Mouse (Mus musculus) gastrocnemius, adult 8-10 months (tissue): Measurements from ENCODE around the gene Acaca. TPM values are rescaled to one million over a fixed set of nuclear protein-coding genes. Genes with fewer than 3 reads are reported as not detected.

Source experiments
- DNase-seq, 2 experiments: peaks; one replicate each; pipeline ENCODE4 v3.0.0; 2022; ENCODE audit warnings: low spot score in 2 of 2
- total RNA-seq, 4 experiments: library from RNA; stranded (reverse); gene quantifications; 2 replicates each; pipeline ENCODE4 v1.2.4; 2022

Gene Acaca
- total RNA-seq, 4 experiments from 2014 or later = 12.2 to 16.7 (median 15.6) TPM

DNA sequence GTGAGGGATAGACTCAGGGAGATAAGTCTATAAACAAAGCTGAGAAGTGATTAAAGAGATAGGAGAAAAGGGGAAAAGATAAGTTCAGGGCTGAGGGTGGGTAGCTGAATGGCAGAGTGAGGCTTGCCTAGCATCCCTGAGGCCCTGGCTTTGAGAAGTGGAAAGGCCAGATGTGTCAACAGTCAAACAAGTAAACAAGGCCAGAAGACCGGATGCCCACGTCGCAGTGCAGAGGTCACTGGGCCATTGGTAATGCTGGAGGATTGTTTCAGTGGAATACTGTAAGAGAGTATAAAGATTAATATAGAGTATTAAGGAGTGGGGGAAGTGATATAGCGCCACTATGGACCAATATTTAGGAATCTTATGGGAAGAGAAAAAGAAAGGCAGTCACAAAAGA, 89.5 kb downstream of the Acaca start:
- no peak for DNase-seq

DNA sequence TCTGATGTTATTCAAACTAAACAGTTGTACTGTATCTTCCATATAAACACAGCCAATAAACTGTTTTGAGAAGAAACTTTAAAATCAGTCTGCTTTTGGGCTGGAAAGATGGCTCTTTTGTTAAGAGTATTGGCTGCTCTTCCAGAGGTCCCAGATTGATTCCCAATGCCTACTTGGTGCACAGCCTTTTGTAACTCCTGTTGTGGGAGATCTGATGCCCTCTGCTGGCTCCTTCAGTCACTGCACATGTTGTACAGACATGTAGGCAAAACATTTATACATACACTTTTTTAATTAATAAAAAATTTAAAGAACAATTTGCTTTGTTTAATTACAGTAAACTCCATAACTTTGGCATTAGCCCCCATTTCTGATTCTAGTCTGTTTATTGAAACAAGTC, 114.1 kb downstream of the Acaca start:
- peak; percentile 11 to 12 for DNase-seq

DNA sequence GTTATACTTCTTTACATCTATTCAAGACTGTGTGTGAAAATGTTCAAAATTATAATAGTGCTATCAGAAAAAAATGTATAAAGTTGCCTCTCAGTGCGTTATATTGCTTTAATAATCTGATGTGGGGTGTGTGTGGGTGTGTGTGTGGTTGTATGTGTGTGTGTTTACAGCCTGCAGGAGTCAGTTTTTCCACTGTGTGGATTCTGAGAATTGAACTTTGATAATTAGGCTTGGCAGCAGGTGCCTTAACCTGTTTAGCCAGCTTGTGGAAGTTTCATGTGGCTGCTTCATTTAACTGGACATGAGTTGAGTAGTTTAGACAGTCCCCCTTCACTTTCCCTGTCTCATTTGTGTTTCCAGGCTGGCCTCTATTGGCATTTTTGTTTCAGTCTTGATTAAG, 117.9 kb downstream of the Acaca start:
- DNase-seq = no peak

DNA sequence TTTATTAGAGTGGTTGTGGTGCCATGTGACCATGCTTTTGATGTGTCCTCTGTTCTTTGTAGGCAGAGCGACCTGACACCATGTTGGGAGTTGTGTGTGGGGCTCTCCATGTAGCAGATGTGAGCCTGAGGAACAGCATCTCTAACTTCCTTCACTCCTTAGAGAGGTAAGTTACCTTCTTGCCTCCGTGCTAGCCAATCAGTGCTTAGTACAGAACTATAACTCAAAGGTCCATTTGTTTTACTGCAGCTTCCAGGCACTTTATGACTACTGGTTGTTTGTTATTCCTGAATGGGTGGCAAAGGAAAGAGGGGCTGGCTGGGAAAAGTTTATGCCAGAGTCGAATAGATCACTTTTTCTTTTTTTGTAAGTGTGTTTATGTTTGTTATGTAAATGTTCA, 121.7 kb downstream of the Acaca start:
- DNase-seq = no peak

DNA sequence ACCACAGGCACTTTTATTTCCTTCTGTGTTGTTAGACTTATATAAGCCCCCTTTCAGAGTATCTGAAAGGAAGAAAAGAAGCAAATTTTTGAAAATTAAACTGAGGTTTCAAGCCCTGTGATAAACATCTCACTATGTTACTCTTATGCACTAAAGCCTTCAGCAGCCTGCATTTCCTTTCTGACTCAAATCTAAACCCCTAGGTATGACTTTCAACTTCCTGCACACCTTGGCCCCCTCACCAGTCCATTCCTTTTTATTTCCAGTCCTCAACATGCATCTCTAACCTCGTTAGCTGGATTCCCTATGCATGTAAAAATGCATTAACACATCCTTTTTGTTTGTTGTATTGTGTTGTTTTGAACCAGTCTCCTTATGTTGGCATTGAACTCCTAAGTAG, 123.0 kb downstream of the Acaca start:
- no peak for DNase-seq

DNA sequence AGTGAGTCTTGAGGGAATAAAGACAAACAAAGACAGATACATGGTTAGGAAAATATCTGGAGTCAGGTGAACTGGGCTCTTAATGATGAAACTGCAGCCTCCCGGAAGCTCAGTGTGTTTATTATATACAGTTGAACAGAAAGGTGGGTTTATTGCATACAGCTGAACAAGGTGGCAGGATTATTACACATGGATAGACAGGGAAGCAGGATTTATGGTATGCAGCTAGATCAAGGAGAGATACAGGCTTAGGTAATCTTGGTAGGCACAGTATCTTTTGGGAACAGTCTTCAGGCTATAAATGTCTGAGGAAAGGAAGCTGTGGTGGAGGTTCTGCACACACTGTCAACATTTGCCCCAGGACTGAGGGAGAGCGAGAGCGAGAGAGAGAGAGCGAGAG, 126.4 kb downstream of the Acaca start:
- no peak for DNase-seq

DNA sequence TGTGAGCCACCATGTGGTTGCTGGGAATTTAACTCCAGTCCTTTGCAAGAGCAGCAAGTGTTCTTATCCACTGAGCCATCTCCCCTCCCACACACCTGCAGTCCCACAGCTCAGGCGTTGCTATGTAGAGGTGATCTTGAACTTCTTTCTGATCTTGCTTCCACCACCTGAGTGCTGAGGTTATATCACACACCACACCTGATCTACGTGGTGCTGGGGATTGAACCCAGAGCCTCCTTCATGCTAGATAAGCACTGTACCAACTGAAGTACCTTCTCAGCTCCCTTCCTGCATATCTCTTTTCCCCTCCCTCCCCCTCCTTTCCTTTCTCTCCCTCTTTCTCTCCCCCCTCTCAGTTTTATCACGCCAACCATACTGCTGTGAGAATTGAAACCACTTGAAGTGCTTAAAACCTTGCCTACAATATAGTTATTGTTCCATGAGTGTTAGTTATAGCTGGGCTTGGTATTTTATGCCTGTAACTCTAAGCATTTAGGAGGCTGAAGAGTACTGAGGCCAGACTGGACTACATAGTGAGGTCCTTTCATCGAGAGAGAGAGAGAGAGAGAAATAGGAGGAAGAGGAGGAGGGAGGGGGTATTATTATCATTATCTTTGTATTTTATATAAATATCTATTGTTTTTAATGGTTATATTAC, 128.7 kb downstream of the Acaca start:
- DNase-seq = no peak

DNA sequence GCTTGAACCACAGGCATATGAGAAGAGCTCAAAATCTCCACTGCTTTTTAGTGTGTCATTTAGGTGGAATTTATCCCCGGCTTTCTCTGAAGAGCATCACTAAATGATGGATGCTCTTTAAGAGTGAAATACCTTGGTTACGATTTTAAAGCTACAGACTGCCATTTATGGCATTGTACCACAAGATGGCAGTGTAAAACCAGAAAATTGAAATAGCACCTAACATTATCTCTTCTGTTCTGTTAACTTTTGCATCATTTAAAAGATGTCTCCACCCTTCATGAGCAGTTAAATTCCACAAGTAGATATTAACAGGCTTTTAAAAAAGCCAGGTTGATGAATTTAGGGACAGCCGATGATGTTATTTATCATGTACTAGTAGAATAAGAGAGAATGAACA, 135.0 kb downstream of the Acaca start:
- DNase-seq = no peak

DNA sequence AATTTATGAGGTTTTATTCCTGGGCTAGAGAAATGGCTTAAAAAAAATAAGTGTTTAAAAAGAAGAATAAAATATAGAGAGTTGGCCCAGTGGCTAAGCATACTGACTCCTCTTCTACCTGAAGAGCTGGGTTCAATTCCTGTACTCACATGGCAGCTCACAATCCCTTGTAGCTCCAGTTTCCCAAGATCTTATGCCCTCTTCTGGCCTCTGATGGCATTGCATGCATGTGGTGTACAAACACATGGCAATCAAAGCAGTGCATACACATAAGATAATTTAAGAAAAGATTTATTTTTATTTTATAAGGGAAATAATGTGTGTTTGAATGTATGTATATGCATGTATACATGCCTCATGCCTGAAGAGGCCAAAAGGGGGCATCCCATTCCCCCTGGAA, 138.6 kb downstream of the Acaca start:
- no peak for DNase-seq

DNA sequence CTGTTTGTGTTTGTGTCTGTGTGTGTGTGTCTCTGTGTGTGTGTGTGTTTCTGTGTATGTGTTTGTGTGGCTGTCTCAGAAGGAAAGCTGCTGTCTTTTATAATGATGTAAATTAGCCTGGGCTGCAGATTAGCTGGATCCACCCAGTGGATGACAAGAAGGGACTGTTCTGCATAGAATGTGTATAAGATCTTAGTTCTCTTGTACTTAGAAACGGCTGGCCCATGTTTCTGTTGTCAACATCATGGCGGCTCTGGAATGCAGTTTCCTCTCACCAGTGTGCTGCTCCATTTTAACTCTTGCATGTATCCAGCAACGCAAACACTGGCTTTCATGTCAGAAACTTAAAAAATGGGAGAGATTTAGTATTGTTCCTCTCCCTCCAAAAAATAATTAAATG, 141.0 kb downstream of the Acaca start:
- no peak for DNase-seq

DNA sequence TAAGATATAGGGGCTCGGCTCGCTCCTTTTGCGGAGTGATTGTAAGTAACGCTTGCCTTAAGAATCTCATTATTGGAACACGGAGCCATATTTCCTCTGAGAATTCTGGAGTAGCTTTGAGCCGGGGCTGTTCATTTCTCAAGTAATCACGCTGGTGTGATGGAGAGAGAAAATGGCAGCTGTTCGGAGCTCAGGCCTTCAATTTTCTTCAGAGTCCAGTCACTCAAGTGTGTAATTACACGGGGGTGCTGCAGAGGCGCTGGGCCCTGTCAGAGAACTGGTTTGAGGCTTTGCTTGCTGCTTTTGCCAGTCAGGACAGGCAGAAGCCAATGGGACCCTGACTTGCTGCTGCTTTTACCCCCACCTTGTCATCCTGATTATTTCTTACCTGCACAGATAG, 142.5 kb downstream of the Acaca start:
- DNase-seq = no peak

DNA sequence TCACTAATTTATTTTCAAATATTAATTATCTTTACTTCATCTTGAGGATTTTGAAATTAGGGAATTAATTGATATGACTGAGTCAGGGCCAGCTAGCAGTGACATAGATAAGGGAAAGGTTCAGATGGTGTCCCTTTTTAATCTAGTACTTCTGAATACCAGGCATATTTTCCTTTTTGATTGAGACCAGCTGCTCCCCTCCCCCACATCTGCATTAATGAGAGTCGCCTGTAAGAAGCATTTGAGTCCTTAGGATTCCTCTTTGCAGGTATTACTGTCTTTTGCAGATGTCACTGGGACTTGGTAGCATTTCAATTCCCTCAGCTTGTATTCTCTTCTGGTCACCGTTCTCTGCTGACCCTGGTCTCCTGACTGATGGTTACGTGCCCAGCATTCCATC, 143.1 kb downstream of the Acaca start:
- no peak for DNase-seq

DNA sequence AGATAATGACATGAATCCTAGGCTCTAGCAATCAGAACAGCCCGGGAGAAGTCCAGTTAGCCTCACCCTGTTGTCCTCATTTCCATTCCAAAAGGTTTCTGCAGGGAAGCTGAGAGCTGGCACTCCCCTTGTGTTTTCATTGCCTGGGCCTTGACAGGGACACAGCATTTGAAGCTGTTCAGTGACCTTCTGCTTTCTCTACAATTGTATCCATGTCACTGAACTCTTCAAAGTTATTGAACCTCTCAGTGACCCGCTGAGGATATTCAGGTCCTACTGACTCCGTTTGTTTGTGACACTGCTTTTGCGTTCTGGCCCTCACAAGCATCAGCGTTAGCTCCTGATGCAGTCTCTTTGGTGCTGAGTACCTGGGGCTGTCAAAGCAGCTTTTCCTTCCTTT, 147.5 kb downstream of the Acaca start:
- no peak for DNase-seq

DNA sequence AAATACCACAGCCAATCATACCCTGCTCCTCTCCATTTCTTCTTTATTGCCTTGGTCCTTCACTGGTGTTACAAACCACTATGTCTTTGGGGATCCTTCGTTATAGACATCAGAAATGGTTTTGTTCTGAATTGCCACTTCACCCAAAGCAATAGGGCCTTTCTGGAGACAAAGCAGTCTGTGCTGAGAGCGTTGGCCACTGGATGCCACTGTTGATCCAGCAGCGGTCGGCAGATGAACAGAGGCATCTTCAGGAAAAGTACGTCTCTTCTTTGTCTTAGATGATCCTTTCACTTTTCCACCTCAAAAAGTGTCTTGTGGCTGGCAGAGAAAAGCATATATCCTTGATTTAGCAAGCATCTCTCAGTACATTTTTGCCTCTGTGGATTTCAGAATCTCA, 151.8 kb downstream of the Acaca start:
- DNase-seq = no peak

DNA sequence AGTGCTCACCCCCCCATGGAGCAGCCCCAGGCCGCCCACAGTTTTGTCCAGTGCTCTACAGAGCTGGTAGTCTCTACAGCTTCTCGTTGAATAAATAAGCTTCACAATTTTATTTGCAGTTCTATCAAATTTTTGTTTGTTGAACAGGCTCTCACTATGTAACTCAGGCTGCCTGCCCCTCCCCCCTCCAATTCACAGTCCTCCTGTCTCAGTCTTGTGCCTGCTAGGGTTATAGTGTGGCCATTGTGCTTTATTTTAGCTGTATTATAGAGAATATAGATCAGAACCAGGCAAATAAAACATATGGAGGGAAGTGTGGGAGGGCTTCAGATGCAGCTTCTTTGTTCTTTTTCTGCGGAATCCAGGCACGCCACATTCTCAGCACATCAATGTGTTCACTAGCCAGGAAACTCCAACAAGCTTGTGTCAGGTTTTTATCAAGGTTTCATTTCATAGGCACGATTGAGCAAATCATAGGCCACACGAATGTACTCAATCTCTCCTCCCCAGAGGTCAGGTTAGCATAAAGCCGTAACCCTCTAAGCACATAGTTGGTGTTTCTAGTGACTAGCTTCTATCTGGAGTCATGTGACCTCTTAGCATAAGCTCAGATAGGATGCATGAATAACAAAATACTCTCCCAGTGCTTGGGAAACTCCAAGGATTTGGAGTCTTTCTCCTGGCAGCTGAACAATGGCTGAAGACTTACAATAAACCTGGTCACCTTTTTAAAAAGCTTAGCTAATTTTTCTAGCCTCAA, 153.7 kb downstream of the Acaca start:
- DNase-seq = no peak

DNA sequence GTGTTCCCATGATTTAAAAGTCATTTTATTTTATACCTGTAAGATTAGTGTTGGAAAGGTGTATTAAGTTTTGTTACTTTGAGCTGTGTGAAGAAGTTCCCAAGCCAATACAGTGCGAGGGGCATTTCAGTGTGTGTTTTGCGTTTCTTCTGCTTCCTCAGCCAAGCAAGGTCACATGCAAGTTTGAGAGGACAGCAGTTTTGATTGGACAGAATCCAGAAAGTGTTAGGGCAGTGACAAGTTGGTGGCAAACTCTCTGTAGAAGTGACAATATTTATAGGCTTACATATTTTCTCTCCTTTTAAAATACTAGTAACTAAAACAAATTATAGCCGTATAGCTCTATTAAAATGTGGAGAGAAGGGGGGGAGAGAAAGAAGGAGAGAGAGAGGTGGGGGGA, 161.3 kb downstream of the Acaca start:
- no peak for DNase-seq

DNA sequence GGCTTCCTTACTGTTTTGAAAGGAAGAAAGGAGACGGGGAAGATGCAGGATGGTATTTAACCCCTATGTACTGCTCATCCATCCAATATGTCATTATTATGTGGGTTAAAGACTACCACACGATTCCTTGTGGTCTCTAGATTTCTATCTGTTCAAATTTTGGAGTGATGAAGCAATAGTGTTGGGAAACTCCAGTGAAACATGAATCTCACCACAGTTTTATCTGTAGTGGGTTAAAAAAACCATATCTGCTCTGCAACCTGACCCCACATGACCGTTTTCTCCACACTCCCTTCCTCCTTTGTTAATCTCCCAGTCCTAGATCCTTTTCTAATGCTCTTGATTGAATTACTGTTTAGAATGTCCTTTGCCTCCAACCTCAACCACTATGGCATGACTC, 163.1 kb downstream of the Acaca start:
- no peak for DNase-seq

DNA sequence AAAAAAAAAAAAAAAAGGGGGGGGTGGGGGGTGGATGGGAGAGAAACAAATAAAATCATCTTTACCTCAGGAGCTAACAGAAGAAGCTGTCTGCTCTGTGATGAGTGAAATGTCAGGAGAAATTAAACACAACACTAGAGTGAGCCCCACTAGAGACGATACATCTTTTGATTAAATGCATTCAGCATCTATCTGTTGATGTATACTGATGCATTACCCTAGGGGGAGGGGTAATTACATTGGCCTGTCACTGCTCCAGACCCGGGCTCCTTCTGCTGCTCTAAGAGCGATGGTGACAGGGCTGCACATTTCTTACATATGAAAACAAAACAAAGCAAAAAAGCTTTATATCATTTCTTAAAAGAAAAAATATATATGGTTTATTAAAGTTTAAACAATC, 163.8 kb downstream of the Acaca start:
- DNase-seq = no peak

DNA sequence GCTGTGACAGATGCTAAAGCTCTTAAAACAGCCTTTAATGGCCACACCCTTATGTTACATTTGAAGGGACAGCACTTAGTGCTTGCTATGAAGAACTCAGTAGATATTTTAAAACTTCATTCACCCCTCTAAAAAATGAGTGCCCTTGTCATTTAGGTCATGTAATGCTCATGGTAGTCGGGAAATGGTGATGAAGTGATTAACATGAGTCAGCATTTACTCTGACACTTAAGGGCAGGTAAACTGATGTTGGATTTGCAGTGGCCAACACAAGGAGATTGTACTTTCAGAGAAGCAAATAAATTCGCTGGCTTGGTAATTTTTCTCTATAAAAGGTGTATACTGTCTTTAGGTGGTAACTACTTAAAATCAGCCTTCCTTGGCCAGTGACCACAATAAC, 166.9 kb downstream of the Acaca start:
- DNase-seq = no peak

DNA sequence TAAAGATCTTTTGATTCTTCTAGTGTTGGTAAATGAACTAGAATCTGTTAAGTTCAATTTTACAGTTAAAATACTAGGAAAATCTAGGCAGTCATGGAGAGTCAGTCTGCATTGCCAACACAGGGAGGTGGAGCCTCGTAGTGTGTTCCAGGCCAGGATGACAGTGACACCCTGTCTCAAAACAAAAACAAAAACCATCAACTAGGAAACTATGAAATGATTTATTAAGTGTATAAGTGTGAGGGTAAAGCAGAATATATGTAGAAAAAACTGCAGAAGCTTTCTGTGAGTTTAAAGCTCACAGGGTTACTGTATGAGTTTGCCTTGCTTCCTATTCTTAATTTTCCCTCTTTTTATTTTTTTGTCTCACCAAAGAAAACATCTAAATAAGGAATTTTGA, 176.0 kb downstream of the Acaca start:
- no peak for DNase-seq

DNA sequence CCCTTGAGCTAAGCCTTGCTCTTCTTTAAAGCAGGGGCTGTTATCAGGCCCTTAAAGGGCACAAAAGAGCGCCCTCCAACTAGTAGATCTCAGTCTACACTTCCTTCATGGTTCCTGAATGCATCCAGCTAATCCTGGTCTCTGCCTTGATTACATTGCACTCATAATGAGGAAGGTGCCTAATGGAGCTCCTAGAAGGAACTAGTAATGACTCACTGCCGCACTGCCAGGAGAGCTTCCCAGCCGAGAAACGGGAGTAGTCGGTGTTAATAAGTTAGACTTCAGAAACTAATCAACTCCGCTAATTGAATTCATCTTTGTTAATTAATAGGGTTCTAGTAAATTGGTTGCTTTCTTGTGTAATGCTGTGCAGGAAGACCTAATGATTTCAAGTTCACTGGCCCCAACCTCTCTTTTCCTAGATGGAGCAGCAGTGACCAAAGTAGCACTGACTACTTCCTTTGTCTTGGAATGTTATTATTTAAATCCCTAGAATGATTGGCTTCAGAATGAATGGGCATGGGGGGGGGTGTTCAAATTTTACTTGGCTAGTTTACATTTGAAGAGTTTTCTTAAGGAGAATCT, 176.8 kb downstream of the Acaca start:
- DNase-seq = no peak

DNA sequence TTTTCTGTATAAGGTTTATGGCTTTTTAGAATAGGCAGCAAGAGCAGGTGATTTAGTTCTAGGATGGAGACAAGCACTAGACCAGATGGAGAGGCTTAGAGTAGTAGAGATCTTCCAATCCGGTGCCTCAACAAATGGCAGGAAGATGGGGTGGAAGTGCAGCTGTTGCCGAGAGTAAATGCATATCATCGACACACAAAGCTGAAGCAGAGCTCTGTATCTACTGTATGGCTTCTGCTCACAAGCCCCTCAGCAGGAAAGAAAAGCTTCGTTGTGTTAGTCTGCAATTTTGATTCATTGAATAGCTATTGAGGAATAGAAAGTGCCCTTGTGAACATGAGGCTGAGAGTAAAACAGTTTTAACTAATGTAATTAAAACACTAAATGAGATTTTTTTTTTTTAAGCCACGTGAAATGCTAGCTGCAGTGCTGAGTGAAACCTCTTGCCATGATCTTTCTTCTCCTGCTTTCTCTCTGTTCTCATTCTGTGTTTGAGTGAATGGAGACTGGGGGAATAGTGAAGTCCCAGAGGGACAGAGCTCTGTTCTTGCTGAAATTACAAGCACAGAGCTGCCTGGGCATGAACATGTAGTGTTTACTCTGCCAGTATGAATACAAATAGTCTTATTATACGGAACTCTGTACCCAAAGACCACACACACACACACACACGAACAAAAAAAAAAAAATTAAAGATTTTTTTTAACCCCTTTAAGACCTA, 194.7 kb downstream of the Acaca start:
- DNase-seq = no peak
